Mouse (Mus musculus) spleen, adult 2 months (tissue): ENCODE results near the gene Vstm5.

Experiments
- CTCF ChIP-seq: fragments of 200-500 bp; IDR thresholded peaks from 2 replicates; pipeline ENCODE4 v1.5.1; 2011; ENCODE audit warnings: mild to moderate bottlenecking, inconsistent platforms; ENCODE audit not compliant: insufficient read depth, insufficient read length, insufficient replicate concordance; ENCODE audit errors: extremely low read depth
- POLR2A ChIP-seq: fragments of 200-500 bp; IDR thresholded peaks from 2 replicates; pipeline ENCODE4 v1.6.1; 2011; ENCODE audit warnings: low read depth, low read length, inconsistent platforms

- TF ChIP-seq CTCF = no peak
- TF ChIP-seq POLR2A = no peak
Observed at GRCm38 (mm10) chr9:15301399-15301798, 62.6 kb downstream of the Vstm5 start.
